Mouse (Mus musculus) gastrocnemius, postnatal 25 days (tissue): Measurements from ENCODE around the gene Fubp1. TPM values are rescaled to one million over a fixed set of nuclear protein-coding genes. Genes with fewer than 3 reads are reported as not detected.
"Not testable (repeated sequence)": the region's sequence is repeated elsewhere in the genome, so short reads cannot be mapped to it uniquely, and the experiment has no call there.

Experiments
- DNase-seq: peaks from one replicate; pipeline ENCODE4 v3.0.0; 2022
- total RNA-seq, 2 experiments: library from RNA; stranded (reverse); gene quantifications; 1 replicate in 1 of 2; 2 replicates in 1 of 2; pipeline ENCODE4 v1.2.3; 2021

Gene Fubp1
- total RNA-seq, 2 experiments from 2014 or later: 29.1 to 29.7 TPM

- DNase-seq: no peak
Measured at GRCm38 (mm10) chr3:152193177-152193576, 17.0 kb upstream of the Fubp1 start.

- peak; percentile 87 for DNase-seq
Measured at GRCm38 (mm10) chr3:152193635-152194097, 16.6 kb upstream of the Fubp1 start.

GRCm38 (mm10) chr3:152197246-152197645, 13.0 kb upstream of the Fubp1 start:
- not testable (repeated sequence) for DNase-seq

- no peak for DNase-seq
Measured at GRCm38 (mm10) chr3:152199125-152199524, 11.1 kb upstream of the Fubp1 start.

GRCm38 (mm10) chr3:152201181-152201580, 9.0 kb upstream of the Fubp1 start:
- no peak for DNase-seq

- DNase-seq: no peak
Measured at GRCm38 (mm10) chr3:152201651-152202050, 8.6 kb upstream of the Fubp1 start.

GRCm38 (mm10) chr3:152202942-152203341, 7.3 kb upstream of the Fubp1 start:
- no peak for DNase-seq

- no peak for DNase-seq
Measured at GRCm38 (mm10) chr3:152203411-152203810, 6.8 kb upstream of the Fubp1 start.

- no peak for DNase-seq
Measured at GRCm38 (mm10) chr3:152203996-152204395, 6.2 kb upstream of the Fubp1 start.

GRCm38 (mm10) chr3:152204577-152204976, 5.6 kb upstream of the Fubp1 start:
- no peak for DNase-seq

- no peak for DNase-seq
Measured at GRCm38 (mm10) chr3:152207156-152207555, 3.1 kb upstream of the Fubp1 start.

- no peak for DNase-seq
Measured at GRCm38 (mm10) chr3:152208096-152208885, 1.9 kb upstream of the Fubp1 start.

GRCm38 (mm10) chr3:152209177-152209966, 850 bp upstream of the Fubp1 start:
- DNase-seq: no peak

GRCm38 (mm10) chr3:152210728-152211391, 638 bp downstream of the Fubp1 start:
- DNase-seq: peak; percentile 64

- DNase-seq: no peak
Measured at GRCm38 (mm10) chr3:152211731-152212279, 1.6 kb downstream of the Fubp1 start.

GRCm38 (mm10) chr3:152213416-152213815, 3.2 kb downstream of the Fubp1 start:
- no peak for DNase-seq

GRCm38 (mm10) chr3:152224918-152225317, 14.7 kb downstream of the Fubp1 start:
- no peak for DNase-seq

GRCm38 (mm10) chr3:152225906-152226305, 15.7 kb downstream of the Fubp1 start:
- DNase-seq: no peak

GRCm38 (mm10) chr3:152228843-152229242, 18.6 kb downstream of the Fubp1 start:
- DNase-seq: no peak

GRCm38 (mm10) chr3:152229271-152229670, 19.0 kb downstream of the Fubp1 start:
- no peak for DNase-seq

- DNase-seq: no peak
Measured at GRCm38 (mm10) chr3:152231333-152232100, 21.3 kb downstream of the Fubp1 start.

GRCm38 (mm10) chr3:152235238-152235637, 25.0 kb downstream of the Fubp1 start:
- DNase-seq: no peak
